Mouse (Mus musculus) CH12.LX (cell line): ENCODE results near the gene Ssbp4. TPM values are rescaled to one million over a fixed set of nuclear protein-coding genes. Genes with fewer than 3 reads are reported as not detected.

Experiments
- DNase-seq: peaks from one replicate; pipeline ENCODE4 v3.0.0-alpha.2; 2013; ENCODE audit errors: extremely low read depth
- H3K27ac ChIP-seq: 2 replicates; pipeline ENCODE4 v1.5.1; 2012; ENCODE audit warnings: low read depth, mild to moderate bottlenecking, control low read depth, moderate library complexity; ENCODE audit not compliant: insufficient read depth
- H3K27me3 ChIP-seq: replicated peaks from 2 replicates; pipeline ENCODE3; 2012; ENCODE audit warnings: inconsistent platforms
- H3K36me3 ChIP-seq, 2 experiments: replicated peaks in 1 of 2; 2 replicates each; pipeline versions ENCODE3 to v1.6.1; 2012; ENCODE audit warnings: inconsistent platforms in 1 of 2, low read length in 1 of 2, mild to moderate bottlenecking in 1 of 2, mixed read lengths in 1 of 2, moderate library complexity in 1 of 2; ENCODE audit not compliant: control insufficient read depth in 1 of 2, insufficient read depth in 1 of 2
- H3K4me1 ChIP-seq, 2 experiments: 2 replicates each; pipeline ENCODE4 v1.6.1; 2012; ENCODE audit warnings: inconsistent platforms in 1 of 2, moderate library complexity in 1 of 2; ENCODE audit not compliant: insufficient read depth in 2 of 2, control insufficient read depth in 1 of 2
- H3K4me2 ChIP-seq: 2 replicates; pipeline ENCODE4 v1.6.1; 2012; ENCODE audit warnings: low read depth, mild to moderate bottlenecking, control low read depth; ENCODE audit not compliant: poor library complexity, insufficient read depth, severe bottlenecking
- H3K4me3 ChIP-seq, 3 experiments: fragments of 150-350 bp in 1 of 3; sonication (generic) in 1 of 3; replicated peaks in 1 of 3; 2 replicates each; pipeline versions ENCODE3 to v1.5.1; 2011 to 2012; ENCODE audit warnings: low read depth in 2 of 3, low read length in 2 of 3, mild to moderate bottlenecking in 2 of 3, moderate library complexity in 2 of 3, control low read depth in 1 of 3, improper control_type of control experiment in 1 of 3, inconsistent platforms in 1 of 3, mixed read lengths in 1 of 3; ENCODE audit not compliant: poor library complexity in 1 of 3
- H3K79me2 ChIP-seq: replicated peaks from 2 replicates; pipeline ENCODE4 v1.6.1; 2012; ENCODE audit warnings: mild to moderate bottlenecking, moderate library complexity; ENCODE audit not compliant: control insufficient read depth, poor library complexity, insufficient read depth, severe bottlenecking; ENCODE audit errors: extremely low read depth
- H3K9ac ChIP-seq: 2 replicates; pipeline ENCODE4 v1.6.1; 2012; ENCODE audit warnings: low read depth, mild to moderate bottlenecking, control low read depth, moderate library complexity; ENCODE audit not compliant: insufficient read depth
- H3K9me3 ChIP-seq: replicated peaks from 2 replicates; pipeline ENCODE3; 2012; ENCODE audit warnings: low read length, inconsistent platforms, mixed read lengths
- BHLHE40 ChIP-seq: IDR thresholded peaks from 2 replicates; pipeline ENCODE4 v1.6.1; 2011; ENCODE audit warnings: mild to moderate bottlenecking, low read depth, low read length, improper control_type of control experiment
- E2F4 ChIP-seq: IDR thresholded peaks from 2 replicates; pipeline ENCODE4 v1.6.1; 2011; ENCODE audit warnings: low read depth, low read length, improper control_type of control experiment; ENCODE audit not compliant: insufficient replicate concordance
- GABPA ChIP-seq: IDR thresholded peaks from 2 replicates; pipeline ENCODE4 v1.6.1; 2012; ENCODE audit warnings: low read depth, low read length, improper control_type of control experiment, inconsistent platforms; ENCODE audit not compliant: insufficient replicate concordance
- HCFC1 ChIP-seq: IDR thresholded peaks from 2 replicates; pipeline ENCODE4 v1.6.1; 2012; ENCODE audit warnings: low read depth, mild to moderate bottlenecking, inconsistent platforms, low read length, improper control_type of control experiment
- KAT2A ChIP-seq: IDR thresholded peaks from 2 replicates; pipeline ENCODE4 v1.6.1; 2012; ENCODE audit warnings: low read length, improper control_type of control experiment, inconsistent platforms; ENCODE audit not compliant: insufficient replicate concordance
- MAFK ChIP-seq: IDR thresholded peaks from 2 replicates; pipeline ENCODE4 v1.6.1; 2011; ENCODE audit warnings: low read length, improper control_type of control experiment; ENCODE audit not compliant: insufficient replicate concordance
- MYC ChIP-seq: IDR thresholded peaks from 2 replicates; pipeline ENCODE4 v1.6.1; 2011; ENCODE audit warnings: low read depth, mild to moderate bottlenecking, improper control_type of control experiment, low read length
- PAX5 ChIP-seq: IDR thresholded peaks from 2 replicates; pipeline ENCODE4 v1.6.1; 2012; ENCODE audit warnings: low read length, inconsistent platforms, mixed read lengths
- POLR2A ChIP-seq: IDR thresholded peaks from 2 replicates; pipeline ENCODE4 v1.6.1; 2011; ENCODE audit warnings: low read depth, mild to moderate bottlenecking, improper control_type of control experiment, low read length
- RAD21 ChIP-seq: IDR thresholded peaks from 2 replicates; pipeline ENCODE4 v1.6.1; 2011; ENCODE audit warnings: low read depth, mild to moderate bottlenecking, low read length, improper control_type of control experiment, moderate library complexity
- SIN3A ChIP-seq: IDR thresholded peaks from 2 replicates; pipeline ENCODE4 v1.6.1; 2012; ENCODE audit warnings: low read length, improper control_type of control experiment, inconsistent platforms
- SMC3 ChIP-seq: IDR thresholded peaks from 2 replicates; pipeline ENCODE4 v1.6.1; 2011; ENCODE audit warnings: low read depth, low read length, improper control_type of control experiment
- TBP ChIP-seq: conservative IDR thresholded peaks from 2 replicates; pipeline ENCODE4 v1.6.1; 2011; ENCODE audit warnings: low read depth, low read length, improper control_type of control experiment
- TCF12 ChIP-seq: IDR thresholded peaks from 2 replicates; pipeline ENCODE4 v1.6.1; 2014; ENCODE audit warnings: low read depth, mild to moderate bottlenecking, inconsistent platforms, low read length, improper control_type of control experiment
- UBTF ChIP-seq: IDR thresholded peaks from 2 replicates; pipeline ENCODE4 v1.6.1; 2012; ENCODE audit warnings: low read depth, mild to moderate bottlenecking, inconsistent platforms, low read length, improper control_type of control experiment, moderate library complexity
- USF2 ChIP-seq: conservative IDR thresholded peaks from 2 replicates; pipeline ENCODE4 v1.6.1; 2011; ENCODE audit warnings: low read depth, low read length, improper control_type of control experiment
- ZC3H11A ChIP-seq: IDR thresholded peaks from 2 replicates; pipeline ENCODE4 v1.6.1; 2012; ENCODE audit warnings: low read depth, mild to moderate bottlenecking, inconsistent platforms, low read length, improper control_type of control experiment
- ZKSCAN1 ChIP-seq: IDR thresholded peaks from 2 replicates; pipeline ENCODE4 v1.6.1; 2012; ENCODE audit warnings: low read depth, inconsistent platforms, low read length, improper control_type of control experiment, borderline replicate concordance
- ZMIZ1 ChIP-seq: IDR thresholded peaks from 2 replicates; pipeline ENCODE4 v1.6.1; 2012; ENCODE audit warnings: low read depth, mild to moderate bottlenecking, inconsistent platforms, low read length, improper control_type of control experiment
- ZNF384 ChIP-seq: IDR thresholded peaks from 2 replicates; pipeline ENCODE4 v1.6.1; 2012; ENCODE audit warnings: low read depth, low read length, improper control_type of control experiment, inconsistent platforms
- dilution Hi-C: fragments of 300-500 bp; cut with MboI; formaldehyde crosslinking; loops from 2 replicates; pipeline ENCODE4 v1.14.3; 2020; ENCODE audit warnings: low sequenced_read_pairs; ENCODE audit not compliant: extremely low pct_unique_long_range_greater_than_20kb, extremely low pct_ligation_motif_present
- in situ Hi-C: fragments of 300-500 bp; cut with MboI; formaldehyde crosslinking; loops from 3 replicates; pipeline ENCODE4 v1.14.3; 2019; ENCODE audit warnings: low sequenced_read_pairs, low pct_ligation_motif_present, low pct_unique_long_range_greater_than_20kb, mixed read lengths
- polyA plus RNA-seq: library from polyadenylated mRNA; unstranded; fragments of >175 nt; gene quantifications from 2 replicates; pipeline ENCODE4 v1.2.1, GENCODE M21; 2012; ENCODE audit warnings: low read depth; ENCODE audit not compliant: insufficient read length
- total RNA-seq, 2 experiments: library from RNA; depleted of rRNA; stranded (reverse); fragments of 300-350 nt in 1 of 2; fragments of >200 nt in 1 of 2; gene quantifications; 2 replicates each; pipeline ENCODE4 v1.2.3; 2012 to 2014

The Ssbp4 gene
- total and polyA plus RNA-seq, 3 experiments: 41.3 to 128 (median 77.3) TPM

DNA sequence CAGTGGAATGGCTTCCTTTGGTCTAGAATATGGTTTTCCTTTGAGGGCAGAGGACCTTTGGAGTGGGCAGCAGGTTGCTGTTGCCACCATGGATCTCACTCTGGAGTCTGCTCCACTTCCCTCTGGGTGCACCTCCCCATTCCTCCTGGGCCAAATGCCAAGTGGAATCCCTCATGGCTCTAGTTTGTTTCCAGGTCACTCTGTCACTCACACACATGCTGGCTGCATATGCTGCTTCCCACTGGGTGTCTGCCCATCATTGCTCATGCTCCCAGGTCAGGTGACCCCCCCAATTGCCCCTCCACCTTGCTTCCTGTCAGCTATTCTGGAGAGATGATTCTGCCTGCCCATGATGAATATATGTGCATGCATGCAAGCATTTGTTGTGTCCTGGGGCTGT is 54.9 kb downstream of the Ssbp4 start:
- Histone ChIP-seq H3K4me2 (no peak overlapping the region), H3K36me3 (peaks cover 0 to 58% of the 10 kb centered on the region in 2 experiments), H3K4me3 (no peak overlapping the region), H3K4me1 (peaks cover 0 to 21% of the 10 kb centered on the region in 2 experiments; a peak in 2 of 4 replicates), H3K27me3 (no peaks in the 10 kb centered on the region)
- dilution Hi-C loops: no loop called here
- no peak for TF ChIP-seq POLR2A
- no peak for TF ChIP-seq ZMIZ1
- no peak for TF ChIP-seq MYC
- no peak for TF ChIP-seq MAFK
- no peak for TF ChIP-seq ZKSCAN1
- no peak for TF ChIP-seq SMC3
- no peak for TF ChIP-seq TCF12
- TF ChIP-seq GABPA: no peak
- TF ChIP-seq SIN3A: no peak
- no peak for TF ChIP-seq USF2
- no peak for TF ChIP-seq RAD21
- no peak for TF ChIP-seq TBP
- no peak for TF ChIP-seq ZNF384
- no peak for TF ChIP-seq BHLHE40
- no peak for TF ChIP-seq ZC3H11A
- TF ChIP-seq E2F4: no peak
- TF ChIP-seq UBTF: no peak
- TF ChIP-seq PAX5: no peak
- TF ChIP-seq KAT2A: no peak
- TF ChIP-seq, all 38 proteins: peak for 0
- in situ Hi-C loops: no loop called here
- no peak for DNase-seq
- peaks cover 5% of the 10 kb centered on the region; the same call in 1 of the 2 replicates for H3K79me2 ChIP-seq
- H3K9me3 ChIP-seq: no peaks in the 10 kb centered on the region
- no peak overlapping the region for H3K27ac ChIP-seq
- no peak overlapping the region for H3K9ac ChIP-seq

- dilution Hi-C loops (no loop called here), in situ Hi-C loops (no loop called here)
- H3K27me3 ChIP-seq: no peaks in the 10 kb centered on the region
- H3K4me2 ChIP-seq: no peak overlapping the region
- no peak overlapping the region for H3K9ac ChIP-seq
- no peak overlapping the region for H3K27ac ChIP-seq
- H3K79me2 ChIP-seq: peaks cover 10% of the 10 kb centered on the region; the same call in 1 of the 2 replicates
- no peaks in the 10 kb centered on the region for H3K9me3 ChIP-seq
- H3K4me1 ChIP-seq: peaks cover 0 to 15% of the 10 kb centered on the region in 2 experiments; a peak in 2 of 4 replicates
- H3K36me3 ChIP-seq: peaks cover 0 to 62% of the 10 kb centered on the region in 2 experiments
- TF ChIP-seq HCFC1: no peak
- no peak for TF ChIP-seq TCF12
- no peak for TF ChIP-seq TBP
- DNase-seq: no peak
- H3K4me3 ChIP-seq: no peak overlapping the region
Observed at GRCm38 (mm10) chr8:70552836-70553235, 55.8 kb downstream of the Ssbp4 start.
